Comparison of ENCODE assay signal across 8 mouse cellular contexts in the genomic region with DNA sequence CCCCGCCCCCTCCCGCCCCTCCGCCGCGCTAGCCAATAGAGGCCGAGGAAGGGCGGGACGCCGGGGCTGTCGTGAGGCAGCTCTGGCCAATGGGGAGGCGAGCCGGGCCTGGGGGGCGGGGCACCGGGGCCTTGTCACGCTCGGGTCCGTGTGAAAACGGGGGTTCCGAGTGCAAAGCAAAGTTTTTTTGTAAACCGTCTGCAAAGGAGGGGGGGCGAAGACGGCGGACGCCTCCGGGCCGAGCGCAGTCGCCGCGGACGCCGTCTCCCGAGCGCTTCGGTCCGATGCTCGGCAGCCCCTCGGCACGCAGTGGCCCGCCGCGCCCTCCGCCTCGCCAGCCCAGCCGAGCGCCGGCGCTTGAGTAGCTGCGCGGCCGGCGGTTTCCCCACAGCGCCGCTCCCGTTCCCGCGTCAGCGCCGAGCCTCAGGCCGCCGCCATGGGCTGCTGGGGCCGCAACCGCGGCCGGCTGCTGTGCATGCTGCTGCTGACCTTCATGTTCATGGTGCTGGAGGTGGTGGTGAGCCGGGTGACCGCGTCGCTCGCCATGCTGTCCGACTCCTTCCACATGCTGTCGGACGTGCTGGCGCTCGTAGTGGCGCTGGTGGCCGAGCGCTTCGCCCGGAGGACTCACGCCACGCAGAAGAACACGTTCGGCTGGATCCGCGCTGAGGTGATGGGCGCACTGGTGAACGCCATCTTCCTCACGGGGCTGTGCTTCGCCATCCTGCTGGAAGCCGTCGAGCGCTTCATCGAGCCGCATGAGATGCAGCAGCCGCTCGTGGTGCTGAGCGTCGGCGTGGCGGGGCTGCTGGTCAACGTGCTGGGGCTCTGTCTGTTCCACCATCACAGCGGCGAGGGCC. TPM values are rescaled to one million over a fixed set of nuclear protein-coding genes. Genes with fewer than 3 reads are reported as not detected.
DNase-seq lines count a peak whose midpoint lies in the region; ATAC-seq and TF ChIP-seq lines count a peak whose summit lies in the region.

A gene (plus strand): TSS at position 197 of the 860 bp plus-strand sequence.

- H3K27ac ChIP-seq in hindbrain, embryonic 15.5 days (replicated peaks) = peak within 1 kb of the TSS; percentile 95

- peak within 1 kb of the TSS; percentile 91 for H3K4me2 ChIP-seq in hindbrain, embryonic 15.5 days

- peaks cover 9% of the 10 kb centered on the region for H3K36me3 ChIP-seq in hindbrain, embryonic 15.5 days

- H3K27me3 ChIP-seq in Patski = no peaks in the 10 kb centered on the region
- no peaks in the 10 kb centered on the region for H3K27me3 ChIP-seq in hindbrain, embryonic 15.5 days

- CTCF ChIA-PET in Patski (lab: Charles Lee) = interaction anchor here (1.4 to 1.8 kb wide), 2 partner anchors 72 kb away, joined by 8 to 12 read pairs; no protein-coding TSS in a partner anchor

- no peak for TF ChIP-seq CTCF in Patski (IDR thresholded peaks at IDR 0.05)

- peak; percentile 64 for DNase-seq in Patski (ENCODE audit: low read depth, low spot score)
- peak; percentile 100 for DNase-seq in cerebellum, postnatal 14 days
- peak; percentile 98 to 99 for DNase-seq in frontal cortex, postnatal 25 days (ENCODE audit: low spot score in 2 of 2)
- DNase-seq in left cerebral cortex, adult 11 months (ENCODE audit: low spot score) = peak; percentile 96
- DNase-seq in lung, postnatal 4 days = peak; percentile 99
- peak; percentile 96 for DNase-seq in retina, postnatal 7 days (ENCODE audit: low read depth, low spot score)
- peak; percentile 94 for DNase-seq in urinary bladder, adult 2 months (ENCODE audit: low spot score)

- in situ Hi-C loops in Patski (cut with MboI; ENCODE audit: low pct_unique_long_range_greater_than_20kb) = no loop called here

- peak; percentile 93 for ATAC-seq in Patski
- peak; percentile 99 for ATAC-seq in hindbrain, embryonic 15.5 days (ENCODE audit: low FRiP score, low read depth)

- H3K4me1 ChIP-seq in hindbrain, embryonic 15.5 days (replicated peaks) = peaks cover 48% of the 10 kb centered on the region

- no peaks in the 10 kb centered on the region for H3K9me3 ChIP-seq in hindbrain, embryonic 15.5 days

- POLR2A ChIA-PET in Patski (lab: Charles Lee) = interaction anchor here (0.9 kb wide), 1 partner anchor 39 kb away, joined by 4 read pairs; no protein-coding TSS in a partner anchor

- 1% methylated on average over 102 of the region's 104 CpGs for WGBS in hindbrain, embryonic 15.5 days

- H3K4me3 ChIP-seq in hindbrain, embryonic 15.5 days = peak within 1 kb of the TSS; percentile 85

- H3K9ac ChIP-seq in hindbrain, embryonic 15.5 days = peak within 1 kb of the TSS; percentile 75

RNA-seq across cellular contexts. Expression of the gene that starts here (rescaled TPM):
- 17.4 TPM for polyA plus RNA-seq in Patski (2021)
- 4.2 and 4.5 TPM in 2 replicates for polyA plus RNA-seq in hindbrain, embryonic 15.5 days (2015; fragmentation: Nextera tagmentation; extraction: Ambion mirVana)
- polyA plus RNA-seq in urinary bladder, adult 2 months (2012; rRNA removed) = 11.2 and 12.6 TPM in 2 replicates

Comparison
In these comparisons a context has a peak if more than half of its experiments do, and no peak if none do; other contexts are left out.
1. Peak in every context shown above with its lines: DNase-seq, ATAC-seq, H3K4me3 ChIP-seq and H3K27ac ChIP-seq.